Mouse (Mus musculus) heart, embryonic 11.5 days (tissue): ENCODE results near the gene Mrpl52. TPM values are rescaled to one million over a fixed set of nuclear protein-coding genes. Genes with fewer than 3 reads are reported as not detected.

ENCODE experiments used
- ATAC-seq: fragments of 200-750 bp; cut with Nextera tagmentation; replicated peaks from 2 replicates; pipeline ENCODE4 v1.8.0; 2017; ENCODE audit warnings: moderate library complexity; ENCODE audit not compliant: insufficient number of reproducible peaks, low FRiP score, low TSS enrichment
- H3K27ac ChIP-seq: fragments of 300-500 bp; sonication (generic); 2 replicates; pipeline ENCODE4 v1.5.1; 2014; ENCODE audit warnings: mild to moderate bottlenecking, low read depth, low read length
- H3K27me3 ChIP-seq: fragments of 300-500 bp; sonication (generic); 2 replicates; pipeline ENCODE4 v1.6.1; 2014; ENCODE audit warnings: mild to moderate bottlenecking, low read length, mixed read lengths; ENCODE audit not compliant: control insufficient read depth, insufficient read depth
- H3K36me3 ChIP-seq: fragments of 300-500 bp; sonication (generic); 2 replicates; pipeline ENCODE4 v1.6.1; 2014; ENCODE audit warnings: mild to moderate bottlenecking, low read length, moderate library complexity, mixed read lengths; ENCODE audit not compliant: control insufficient read depth, insufficient read depth
- H3K4me1 ChIP-seq: fragments of 300-500 bp; sonication (generic); 2 replicates; pipeline ENCODE4 v1.6.1; 2014; ENCODE audit warnings: low read length; ENCODE audit not compliant: control insufficient read depth, insufficient read depth
- H3K4me2 ChIP-seq: fragments of 300-500 bp; sonication (generic); 2 replicates; pipeline ENCODE4 v1.6.1; 2014; ENCODE audit warnings: mild to moderate bottlenecking, moderate library complexity
- H3K4me3 ChIP-seq: fragments of 300-500 bp; sonication (generic); 2 replicates; pipeline ENCODE4 v1.5.1; 2014; ENCODE audit warnings: low read depth, low read length
- H3K9ac ChIP-seq: fragments of 300-500 bp; sonication (generic); 2 replicates; pipeline ENCODE4 v1.6.1; 2014; ENCODE audit warnings: mild to moderate bottlenecking, low read depth, low read length, moderate library complexity
- H3K9me3 ChIP-seq: fragments of 300-500 bp; sonication (generic); replicated peaks from 2 replicates; pipeline ENCODE4 v1.6.1; 2016; ENCODE audit warnings: low read length; ENCODE audit not compliant: control insufficient read depth
- WGBS: fragments of 180-500 bp; shearing (Covaris S2); extraction: QIAGEN DNeasy Blood & Tissue Kit; methylation state at CpG from one replicate; pipeline ENCODE4 v1.1.7; 2014; ENCODE audit not compliant: insufficient replicate concordance; 5-methylcytosine and 5-hydroxymethylcytosine counted together
- polyA plus RNA-seq: library from polyadenylated mRNA; unstranded; fragments of >200 nt; fragmentation: Nextera tagmentation; extraction: Ambion mirVana; gene quantifications from 2 replicates; pipeline ENCODE4 v1.2.1, GENCODE M21; 2014

The Mrpl52 gene
- polyA plus RNA-seq, 1 experiment from 2014 or later, result 250 TPM

DNA sequence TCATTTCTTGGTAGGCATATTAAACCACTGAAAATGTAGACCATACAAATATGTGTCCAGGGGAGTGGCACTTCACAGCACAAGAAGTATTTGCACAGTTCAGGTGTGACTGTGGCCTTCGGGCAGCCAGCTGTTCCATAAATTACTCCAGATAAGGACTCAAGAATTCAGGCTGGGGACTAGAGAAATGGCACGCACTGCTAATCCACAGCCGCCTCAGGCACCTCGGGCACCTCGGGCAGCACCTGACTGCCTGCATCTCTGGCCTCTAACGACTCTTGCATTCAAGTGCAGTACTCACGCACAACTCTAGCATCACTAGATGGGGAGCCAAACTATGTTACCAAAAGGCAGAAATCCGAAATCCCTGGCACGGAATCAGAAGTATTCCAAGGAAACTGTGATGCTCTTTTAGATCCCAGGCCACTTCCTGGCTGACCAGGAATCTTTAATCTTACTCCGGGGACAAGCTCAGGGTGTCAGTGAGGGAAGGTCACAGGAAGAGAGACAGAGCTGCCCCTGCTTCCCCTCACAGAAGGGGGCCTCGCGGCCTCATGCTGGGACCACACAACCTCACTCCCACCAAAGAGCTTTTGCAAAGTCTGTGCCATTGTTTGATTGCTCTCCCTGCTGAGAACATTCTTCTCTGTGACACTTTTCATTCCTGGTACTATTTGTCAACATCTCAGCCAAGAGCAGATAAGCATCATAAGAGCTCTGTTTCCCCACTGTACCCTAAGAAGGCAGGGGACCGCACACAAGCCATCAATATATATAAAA lies 11.3 kb upstream of the Mrpl52 start:
- 0 out of 2 replicates have a peak overlapping the region, but pooled peaks have one; percentile 10 for H3K9ac ChIP-seq
- no peaks in the 10 kb centered on the region for H3K36me3 ChIP-seq
- WGBS, result 13% methylated on average over 13 of the region's 13 CpGs
- H3K9me3 ChIP-seq, result no peaks in the 10 kb centered on the region
- H3K27ac ChIP-seq, result no peak overlapping the region
- H3K27me3 ChIP-seq, result no peaks in the 10 kb centered on the region
- no peak overlapping the region for H3K4me3 ChIP-seq
- H3K4me2 ChIP-seq, result peak overlapping the region; percentile 22; the same call in 1 of the 2 replicates
- peaks cover 24% of the 10 kb centered on the region for H3K4me1 ChIP-seq
- no peak for ATAC-seq

DNA sequence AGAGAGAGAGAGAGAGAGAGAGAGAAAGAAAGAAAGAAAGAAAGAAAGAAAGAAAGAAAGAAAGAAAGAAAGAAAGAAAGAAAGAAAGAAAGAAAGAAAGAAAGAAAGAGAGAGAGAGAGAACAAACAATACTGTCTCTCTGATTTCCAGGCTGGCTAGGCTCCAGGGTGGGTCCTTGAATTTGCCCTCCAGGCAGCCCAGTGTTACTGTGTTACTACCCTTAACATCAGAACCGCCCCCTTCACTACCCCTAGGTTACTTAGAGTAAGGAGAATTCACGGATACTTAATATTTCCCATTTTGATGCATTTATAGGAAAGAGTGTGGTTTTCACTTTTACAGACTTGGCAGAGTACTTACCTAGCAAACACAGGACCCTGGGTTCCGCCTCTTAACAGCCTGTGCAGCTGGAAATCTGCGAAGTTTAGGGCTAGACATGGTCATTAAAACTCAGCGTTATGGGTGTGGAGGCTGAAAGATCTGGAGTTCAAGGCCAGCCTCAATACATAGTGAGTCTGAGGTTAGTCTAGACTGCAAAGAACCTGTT lies 10.4 kb upstream of the Mrpl52 start:
- Histone ChIP-seq H3K9me3 (no peaks in the 10 kb centered on the region), H3K9ac (no peak overlapping the region), H3K27ac (no peak overlapping the region), H3K4me3 (no peak overlapping the region), H3K27me3 (no peaks in the 10 kb centered on the region), H3K4me2 (no peak overlapping the region), H3K36me3 (no peaks in the 10 kb centered on the region), H3K4me1 (peaks cover 23% of the 10 kb centered on the region)
- 46% methylated on average over 5 of the region's 5 CpGs for WGBS
- no peak for ATAC-seq

- no peak overlapping the region for H3K27ac ChIP-seq
- peak overlapping the region; percentile 13; the same call in 1 of the 2 replicates for H3K4me3 ChIP-seq
- H3K36me3 ChIP-seq, result no peaks in the 10 kb centered on the region
- 65% methylated on average over 4 of the region's 4 CpGs for WGBS
- H3K4me2 ChIP-seq, result peak overlapping the region; percentile 62; the same call in 1 of the 2 replicates
- ATAC-seq, result no peak
- peaks cover 23% of the 10 kb centered on the region for H3K4me1 ChIP-seq
- no peaks in the 10 kb centered on the region for H3K9me3 ChIP-seq
- no peak overlapping the region; the same call in 1 of the 2 replicates for H3K9ac ChIP-seq
- H3K27me3 ChIP-seq, result no peaks in the 10 kb centered on the region
Observed at GRCm38 (mm10) chr14:54416830-54417229, 9.9 kb upstream of the Mrpl52 start.

DNA sequence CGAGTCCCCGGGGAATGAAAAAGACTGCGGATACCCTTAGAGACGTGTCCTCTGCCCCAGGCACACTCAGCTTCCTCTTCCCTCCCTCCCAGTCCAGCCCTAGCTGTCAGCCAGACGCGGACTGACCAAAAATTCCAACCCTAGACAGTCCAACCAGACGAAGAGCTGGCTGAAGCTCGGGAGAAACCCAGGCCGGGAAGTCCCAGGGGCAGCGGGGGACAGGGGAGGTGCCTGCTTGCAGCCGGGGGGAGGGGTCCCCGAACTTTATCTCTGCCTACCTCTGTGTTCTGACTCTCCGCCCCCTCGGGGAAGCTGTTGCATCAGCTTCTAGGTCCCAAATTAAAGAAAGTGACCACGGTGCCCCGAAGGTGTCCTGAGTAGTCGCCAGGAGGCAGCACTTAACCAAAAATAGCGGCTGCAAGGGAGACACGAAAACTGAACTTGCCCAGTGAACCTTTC lies 9.1 kb upstream of the Mrpl52 start, which contains the start of gene Slc7a7:
TSS of gene Slc7a7 (minus strand) at position 158 of the 459 bp plus-strand sequence.
- peak within 1 kb of the TSS; percentile 43; the same call in 1 of the 2 replicates for H3K9ac ChIP-seq
- H3K4me1 ChIP-seq, result peaks cover 23% of the 10 kb centered on the region
- 3% methylated on average over 19 of the region's 19 CpGs for WGBS
- no peak within 1 kb of the TSS for H3K27ac ChIP-seq
- no peaks in the 10 kb centered on the region for H3K36me3 ChIP-seq
- H3K27me3 ChIP-seq, result no peaks in the 10 kb centered on the region
- ATAC-seq, result 0 out of 2 replicates have a peak, but pooled peaks have one; percentile 17
- no peaks in the 10 kb centered on the region for H3K9me3 ChIP-seq
- peak within 1 kb of the TSS; percentile 13 for H3K4me3 ChIP-seq
- H3K4me2 ChIP-seq, result peak within 1 kb of the TSS; percentile 62

GRCm38 (mm10) chr14:54421014-54421413 lies 5.7 kb upstream of the Mrpl52 start:
- Histone ChIP-seq H3K27ac (no peak overlapping the region), H3K4me3 (no peak overlapping the region), H3K4me1 (peaks cover 8% of the 10 kb centered on the region; the same call in 1 of the 2 replicates), H3K9ac (no peak overlapping the region), H3K27me3 (no peaks in the 10 kb centered on the region), H3K9me3 (no peaks in the 10 kb centered on the region), H3K4me2 (no peak overlapping the region), H3K36me3 (no peaks in the 10 kb centered on the region)
- 79% methylated on average over 2 of the region's 2 CpGs for WGBS
- ATAC-seq, result no peak

DNA sequence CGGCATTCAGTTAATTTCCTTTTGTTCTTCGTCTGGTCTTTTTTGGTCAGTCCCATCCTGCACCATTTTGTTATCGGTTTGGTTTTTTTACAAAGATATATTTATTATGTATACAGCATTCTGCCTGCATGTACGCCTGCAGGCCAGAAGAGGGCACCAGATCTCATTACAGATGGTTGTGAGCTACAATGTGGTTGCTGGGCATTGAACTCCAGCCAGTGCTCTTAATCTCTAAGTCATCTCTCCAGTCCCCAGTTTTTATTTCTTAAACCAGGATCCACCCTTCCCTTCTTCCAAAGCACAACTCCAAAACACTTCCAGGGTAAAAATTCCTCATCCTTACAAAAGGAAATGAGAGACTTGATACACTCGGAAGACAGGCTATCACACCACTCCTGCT lies 3.3 kb upstream of the Mrpl52 start:
- Histone ChIP-seq H3K36me3 (no peaks in the 10 kb centered on the region), H3K4me2 (no peak overlapping the region), H3K4me1 (peaks cover 10% of the 10 kb centered on the region), H3K9ac (no peak overlapping the region), H3K27ac (no peak overlapping the region), H3K27me3 (no peaks in the 10 kb centered on the region), H3K4me3 (no peak overlapping the region), H3K9me3 (no peaks in the 10 kb centered on the region)
- 53% methylated on average over 5 of the region's 5 CpGs for WGBS
- no peak for ATAC-seq

- Histone ChIP-seq H3K27ac (no peak overlapping the region), H3K27me3 (no peaks in the 10 kb centered on the region), H3K36me3 (no peaks in the 10 kb centered on the region), H3K9me3 (no peaks in the 10 kb centered on the region), H3K4me2 (no peak overlapping the region), H3K4me3 (no peak overlapping the region), H3K4me1 (peaks cover 15% of the 10 kb centered on the region), H3K9ac (no peak overlapping the region)
- ATAC-seq, result no peak
- 72% methylated on average over 1 of the region's 1 CpGs for WGBS
Observed at GRCm38 (mm10) chr14:54424634-54425033, 2.1 kb upstream of the Mrpl52 start.

DNA sequence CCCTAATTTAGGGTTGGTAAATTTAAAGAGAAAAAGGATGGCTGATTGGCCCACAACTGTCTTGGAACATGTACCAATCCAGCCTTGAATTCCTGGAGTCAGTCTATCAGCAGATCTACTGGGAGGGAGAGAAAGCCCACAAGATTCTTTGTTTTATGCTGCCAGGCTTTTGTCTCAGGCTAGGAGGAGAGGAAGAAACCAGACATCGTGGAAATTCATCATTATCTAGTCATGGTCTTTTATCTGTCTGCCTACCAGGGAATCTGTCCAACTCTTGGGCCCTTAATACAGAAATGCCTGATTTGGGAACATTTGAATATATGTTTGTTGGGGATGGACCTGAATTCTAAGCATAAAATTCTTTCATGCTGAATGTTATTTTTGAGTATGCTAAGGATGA lies 1.2 kb upstream of the Mrpl52 start:
- H3K27ac ChIP-seq, result no peak overlapping the region
- WGBS, result 66% methylated on average over 1 of the region's 1 CpGs
- H3K27me3 ChIP-seq, result no peaks in the 10 kb centered on the region
- H3K9ac ChIP-seq, result no peak overlapping the region
- no peaks in the 10 kb centered on the region for H3K9me3 ChIP-seq
- peaks cover 24% of the 10 kb centered on the region for H3K4me1 ChIP-seq
- no peak for ATAC-seq
- H3K4me3 ChIP-seq, result peak overlapping the region; percentile 93; the same call in 1 of the 2 replicates
- H3K36me3 ChIP-seq, result no peaks in the 10 kb centered on the region
- peak overlapping the region; percentile 73; the same call in 1 of the 2 replicates for H3K4me2 ChIP-seq
